Mouse (Mus musculus) c-Kit-positive CD71-positive TER-119-positive erythroid progenitor cells, embryonic 14.5 days (primary cell): ENCODE results near the gene Thada.

ENCODE experiments used
- DNase-seq: peaks from one replicate; pipeline ENCODE4 v3.0.0-alpha.2; 2013; ENCODE audit warnings: low spot score

Thada gene

DNA sequence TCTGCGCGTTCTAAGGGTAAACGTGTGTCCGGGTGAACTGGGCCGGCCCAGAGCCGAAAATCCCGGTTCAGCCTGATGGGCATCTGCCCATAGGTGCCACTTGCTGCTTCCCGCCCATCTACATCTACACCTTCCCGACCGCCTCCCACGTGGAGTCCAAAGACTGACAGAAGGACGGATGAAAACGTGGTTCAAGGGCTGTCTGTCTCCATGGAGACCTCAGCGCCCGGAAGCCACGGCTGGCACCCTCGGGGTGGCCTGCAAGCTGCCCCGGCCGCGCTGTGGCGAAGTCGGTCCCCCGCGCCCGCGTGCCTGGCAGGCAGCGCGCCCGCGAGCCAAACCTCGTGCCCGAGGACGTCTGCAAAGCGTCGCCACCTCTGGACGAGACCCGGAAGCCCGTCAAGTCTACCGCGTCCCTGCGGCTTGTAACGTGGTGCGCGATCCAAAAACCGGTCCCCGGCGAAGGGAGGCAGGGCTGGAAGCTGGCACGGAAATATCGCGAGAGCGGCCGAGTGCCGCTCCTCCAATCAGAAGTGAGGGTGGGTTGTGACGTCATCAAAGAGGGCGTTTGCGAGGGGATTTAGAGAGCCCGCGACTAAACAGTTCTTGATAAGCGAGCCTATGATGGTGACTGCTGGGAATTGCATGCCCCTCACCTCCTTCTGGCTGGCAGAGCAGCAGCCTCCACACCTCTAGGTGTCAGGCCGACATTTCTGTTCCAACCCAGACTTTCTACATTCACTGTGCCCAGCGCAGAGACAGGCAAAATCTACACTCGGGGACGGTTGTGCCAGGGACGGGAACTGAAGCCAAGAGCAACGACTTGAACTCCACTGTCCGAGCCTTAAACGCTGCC is at the start of gene Thada:
Gene Thada, minus strand, starts transcription at position 453 of the 856 bp plus-strand sequence.
- peak; percentile 99 for DNase-seq

DNA sequence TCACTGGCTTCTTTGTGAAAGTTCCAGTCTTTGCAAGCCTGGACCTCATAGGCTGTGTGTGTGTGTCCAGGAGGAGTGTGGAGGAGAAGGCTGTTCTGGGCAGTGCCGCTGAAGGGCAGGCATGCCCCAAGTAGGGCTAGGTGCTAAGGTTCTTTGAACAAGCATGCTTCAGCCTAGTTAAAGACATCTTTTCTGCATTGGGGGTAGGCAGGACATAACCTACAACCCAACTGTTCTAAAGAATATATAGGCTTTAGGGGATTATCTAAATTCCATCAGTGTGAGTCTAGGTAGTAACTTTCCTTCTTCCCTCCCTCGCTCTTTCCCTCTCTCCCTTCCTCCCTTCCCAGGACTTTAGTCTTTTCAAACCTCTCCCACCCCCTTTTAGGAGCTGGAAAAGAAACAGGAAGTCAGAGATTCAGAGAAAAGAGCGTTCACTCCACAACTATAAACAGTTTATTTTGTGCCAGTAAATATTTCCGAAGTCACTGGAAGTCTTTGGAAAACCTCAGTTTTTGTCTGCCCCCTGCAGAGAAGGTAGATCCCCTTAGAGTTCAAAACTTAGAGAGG is 46.6 kb upstream of the Thada start:
- no peak for DNase-seq

DNA sequence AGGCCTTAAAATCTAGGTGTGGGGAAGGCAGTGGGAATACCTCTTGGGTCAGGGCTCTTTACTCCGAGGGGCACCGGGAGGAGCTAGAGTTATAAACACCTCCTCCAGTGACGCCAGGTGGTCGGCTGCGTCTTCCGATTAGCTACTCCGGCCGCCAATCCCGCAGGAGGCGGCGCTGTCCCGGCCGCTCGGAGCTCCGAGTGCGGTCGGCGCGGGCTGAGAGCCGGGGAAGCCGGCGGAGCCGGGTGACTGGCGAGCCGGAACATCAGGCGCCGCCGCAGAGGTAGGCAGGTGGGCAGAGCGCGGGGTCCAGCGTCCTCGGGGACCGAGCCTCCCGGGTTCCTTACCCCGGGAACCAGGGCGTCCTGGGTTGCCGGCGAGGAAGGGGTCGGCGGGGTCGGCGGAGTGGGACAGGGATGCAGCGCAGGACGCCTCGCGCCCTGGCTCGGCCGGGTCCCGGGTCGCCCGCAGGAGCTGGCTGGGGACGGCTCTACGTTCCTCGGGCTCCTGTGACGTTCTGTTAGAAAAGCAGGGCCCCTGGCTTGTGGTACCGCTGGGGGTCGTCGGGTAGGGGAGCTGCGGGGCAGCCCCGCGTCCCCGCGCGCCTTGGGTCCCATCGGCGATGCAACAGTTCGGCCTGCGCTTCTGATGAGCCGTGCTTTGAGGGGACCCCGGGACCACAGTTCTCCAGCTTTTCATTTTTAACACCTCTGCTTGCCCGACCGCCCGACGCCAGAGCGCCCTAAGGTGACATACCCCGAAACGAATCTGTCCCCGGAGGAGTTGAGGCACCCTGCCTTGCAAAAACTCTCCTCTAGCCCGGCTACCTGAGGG is 45.9 kb upstream of the Thada start, which contains the start of gene Plekhh2:
Gene Plekhh2, plus strand, starts transcription at position 214 of the 834 bp plus-strand sequence.
- no peak for DNase-seq

DNA sequence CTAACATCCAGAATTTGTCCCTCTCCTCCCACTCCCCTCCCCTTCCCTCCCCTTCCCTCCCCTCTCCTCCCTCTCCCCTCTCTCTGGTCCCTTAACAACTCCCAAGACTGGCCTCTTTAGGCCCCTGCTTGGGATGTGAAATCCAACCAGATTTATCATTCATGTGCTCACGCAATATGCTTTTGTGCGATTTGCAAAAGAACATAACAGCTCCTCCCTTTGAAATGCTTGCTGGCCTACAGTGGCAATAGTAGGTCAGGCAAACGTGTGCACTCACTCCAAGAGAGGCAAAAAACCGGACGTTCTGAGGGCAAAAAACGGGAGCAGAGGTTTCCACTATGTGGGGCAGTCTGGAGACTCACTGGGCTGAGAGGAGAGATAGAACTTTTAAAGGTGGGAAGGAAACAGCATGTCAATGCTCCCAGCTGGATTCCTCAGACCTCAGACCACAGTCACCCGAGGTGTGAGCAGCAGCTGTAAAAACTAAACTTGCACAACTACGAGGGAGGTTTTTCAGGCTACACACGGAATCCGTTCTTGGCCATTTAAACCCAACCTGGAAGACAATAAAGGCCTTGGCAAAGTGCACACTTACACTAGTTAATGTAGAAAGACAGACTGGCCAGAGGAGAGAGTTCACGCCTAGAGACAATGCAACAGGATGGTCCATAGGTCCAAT is 45.1 kb upstream of the Thada start:
- DNase-seq, result no peak

DNA sequence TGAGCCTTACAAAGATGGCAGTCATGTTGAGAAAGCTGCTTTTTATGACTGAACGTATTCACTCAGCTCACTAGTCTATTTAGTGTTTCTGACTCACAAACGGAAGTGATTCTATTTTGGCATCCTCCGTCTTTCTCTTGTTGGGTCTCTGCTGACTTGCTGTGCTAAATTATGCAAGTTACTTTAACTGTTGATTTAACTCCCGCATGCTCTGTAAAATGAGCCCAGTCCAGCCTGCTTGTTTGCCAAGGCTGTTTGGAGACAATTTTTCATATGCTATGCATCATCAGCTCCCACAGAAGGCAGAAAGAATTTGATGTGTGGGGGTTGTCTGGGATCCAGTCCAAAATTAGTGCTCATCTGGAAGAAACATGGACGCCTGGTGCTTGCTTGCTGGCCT is 44.4 kb upstream of the Thada start:
- DNase-seq, result no peak

DNA sequence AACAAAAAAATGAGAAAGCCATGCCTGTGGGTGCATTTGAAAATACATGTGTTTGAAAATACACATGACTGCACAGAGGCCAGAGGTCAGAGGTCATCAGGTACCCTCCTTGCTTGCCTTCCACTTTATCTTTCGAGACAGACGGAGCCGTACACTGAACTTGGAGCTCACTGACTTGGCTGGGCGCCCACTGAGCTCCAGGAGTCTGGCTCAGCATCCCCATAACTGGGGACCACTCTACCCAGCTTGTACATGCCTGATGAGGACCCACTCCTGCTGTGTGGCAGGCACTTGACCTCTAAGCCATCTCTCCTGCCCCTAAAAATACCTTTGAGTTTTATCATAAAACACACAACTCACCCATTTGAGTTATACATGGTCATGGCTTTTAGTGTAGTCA is 43.2 kb upstream of the Thada start:
- no peak for DNase-seq

DNA sequence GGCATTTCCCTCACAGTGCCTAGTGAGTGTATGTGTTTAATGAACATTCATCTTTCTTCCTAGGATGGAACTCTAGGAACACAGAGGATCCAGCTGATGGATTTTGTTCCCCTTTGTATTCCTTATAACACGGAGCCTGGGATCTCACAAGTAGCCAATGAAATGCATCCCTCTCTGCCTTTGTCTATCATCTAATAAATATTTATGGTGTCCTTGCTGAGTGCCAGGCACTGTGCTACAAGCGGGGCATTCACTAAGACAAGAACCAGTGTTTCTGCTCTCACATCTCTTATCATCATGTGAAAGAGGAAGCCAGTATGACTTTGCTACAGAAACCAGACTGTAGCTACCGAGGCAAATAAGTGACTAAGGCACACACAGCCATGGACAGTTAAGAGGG is 42.7 kb upstream of the Thada start:
- no peak for DNase-seq

DNA sequence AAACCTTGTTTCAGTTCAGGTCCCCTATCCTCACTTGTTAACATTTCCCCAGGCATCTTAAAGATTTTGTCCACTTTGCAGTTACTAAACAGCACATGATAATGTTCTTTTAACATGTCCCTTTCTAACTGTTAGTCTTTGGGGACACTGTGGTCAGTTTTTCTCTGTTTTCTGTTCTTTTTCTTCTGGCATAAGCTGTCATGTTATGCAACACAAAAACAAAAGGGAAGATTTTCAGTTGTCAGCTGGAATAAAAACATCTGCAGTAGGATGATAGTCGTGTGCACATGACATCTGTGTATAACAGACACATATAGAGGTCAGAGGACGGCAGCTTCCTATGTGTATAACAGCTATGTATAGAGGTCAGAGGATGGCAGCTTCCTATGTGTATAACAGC is 39.9 kb upstream of the Thada start:
- no peak for DNase-seq

DNA sequence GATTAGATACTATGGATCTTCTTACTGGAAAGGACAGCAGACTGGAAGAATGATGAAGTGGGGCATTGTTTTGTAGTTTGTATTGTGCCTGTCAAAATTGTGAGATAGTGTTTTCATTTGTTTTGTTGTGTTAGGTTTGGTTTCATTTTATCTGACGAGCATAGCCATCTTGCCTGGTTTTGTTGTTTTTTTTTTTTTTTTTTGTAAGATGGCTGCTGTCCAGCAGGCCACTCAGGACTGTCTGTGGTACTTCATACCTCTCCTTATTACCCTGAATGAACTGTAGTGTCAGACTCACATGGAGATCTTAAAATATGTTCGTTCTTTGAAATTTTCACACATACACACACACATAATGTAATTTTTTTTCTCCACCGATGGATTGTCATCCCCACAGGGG is 36.3 kb upstream of the Thada start:
- no peak for DNase-seq

DNA sequence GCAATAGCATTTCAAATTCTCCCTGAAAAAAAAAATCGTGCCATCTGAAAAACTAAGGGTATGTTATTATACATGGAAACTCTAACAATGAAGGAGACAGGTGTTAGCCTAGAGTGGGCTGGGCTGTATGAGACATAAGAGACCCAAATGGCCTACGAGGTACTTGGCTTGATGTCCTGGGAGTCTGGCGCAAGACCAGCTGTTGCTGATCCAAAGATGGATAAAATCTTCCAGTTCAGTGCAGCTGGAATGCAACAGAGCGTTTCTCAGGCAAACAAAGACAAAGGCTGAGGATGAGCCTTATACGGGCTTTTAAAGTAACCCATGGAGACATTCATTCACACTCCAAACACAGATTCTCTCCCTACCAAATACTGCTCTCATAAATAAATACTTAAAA is 32.6 kb upstream of the Thada start:
- no peak for DNase-seq

DNA sequence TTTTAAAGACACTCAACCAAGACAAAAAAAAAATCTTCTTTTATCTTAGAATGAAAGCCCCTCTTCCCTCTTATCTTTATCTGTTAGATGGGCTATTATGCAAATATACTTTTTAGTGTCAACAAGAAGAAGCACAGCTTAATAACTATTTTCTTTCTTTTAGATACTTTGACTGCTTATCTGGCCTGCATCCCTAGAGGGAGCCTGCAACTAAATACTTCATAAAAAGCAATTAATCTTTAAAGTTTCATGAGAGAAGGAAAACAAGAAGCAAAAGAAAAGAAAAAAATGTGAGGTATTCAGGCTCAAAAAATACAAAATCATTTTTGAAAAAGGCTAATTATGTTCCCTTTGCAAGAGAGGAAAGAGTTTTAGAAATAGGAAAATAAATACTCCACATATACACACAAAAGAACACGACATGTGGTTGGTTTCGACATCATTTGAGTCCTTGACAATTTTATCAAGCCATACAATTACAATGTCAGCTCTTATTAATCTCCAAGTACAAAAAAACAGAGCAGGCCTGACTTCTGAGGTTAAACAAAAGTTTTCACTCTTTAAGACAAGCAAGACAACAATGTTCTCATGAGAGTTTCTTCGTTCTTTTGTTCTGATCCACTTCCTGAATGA is 32.1 kb upstream of the Thada start:
- no peak for DNase-seq

DNA sequence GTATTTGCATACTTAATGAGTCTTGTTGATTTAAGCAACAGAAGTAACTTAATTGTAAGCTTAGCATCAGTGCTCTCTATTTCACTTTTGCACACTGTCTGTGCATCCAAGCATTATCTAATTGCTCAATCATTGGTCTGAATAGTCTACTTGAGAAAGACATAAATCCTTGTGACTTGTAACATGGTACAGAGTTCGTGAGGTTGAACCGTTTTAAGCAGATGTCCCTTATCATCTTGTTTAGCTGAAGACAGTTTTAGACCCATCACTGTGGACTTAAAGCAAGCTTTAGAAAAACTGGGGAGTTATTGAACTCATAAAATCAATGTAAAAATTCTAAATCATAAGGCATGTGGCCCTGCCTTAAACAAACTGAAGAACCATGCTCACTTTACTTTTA is 31.6 kb upstream of the Thada start:
- no peak for DNase-seq

DNA sequence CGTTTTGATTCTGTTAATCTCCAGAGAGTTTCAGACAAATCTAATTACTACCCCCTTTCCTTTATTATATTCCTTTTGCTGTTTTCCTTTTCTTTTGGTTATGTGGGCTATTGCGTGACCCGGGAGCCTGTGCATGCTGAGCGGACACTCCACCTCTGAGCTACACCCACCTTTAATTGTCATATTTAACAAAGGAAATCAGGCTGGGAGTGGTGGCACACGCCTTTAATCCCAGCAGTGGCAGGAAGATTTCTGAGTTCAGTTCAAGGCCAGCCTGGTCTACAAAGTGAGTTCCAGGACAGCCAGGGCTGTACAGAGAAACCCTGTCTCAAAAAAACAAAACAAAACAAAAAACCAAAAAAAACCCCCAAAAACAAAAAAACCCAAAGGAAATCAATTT is 31.0 kb upstream of the Thada start:
- no peak for DNase-seq

DNA sequence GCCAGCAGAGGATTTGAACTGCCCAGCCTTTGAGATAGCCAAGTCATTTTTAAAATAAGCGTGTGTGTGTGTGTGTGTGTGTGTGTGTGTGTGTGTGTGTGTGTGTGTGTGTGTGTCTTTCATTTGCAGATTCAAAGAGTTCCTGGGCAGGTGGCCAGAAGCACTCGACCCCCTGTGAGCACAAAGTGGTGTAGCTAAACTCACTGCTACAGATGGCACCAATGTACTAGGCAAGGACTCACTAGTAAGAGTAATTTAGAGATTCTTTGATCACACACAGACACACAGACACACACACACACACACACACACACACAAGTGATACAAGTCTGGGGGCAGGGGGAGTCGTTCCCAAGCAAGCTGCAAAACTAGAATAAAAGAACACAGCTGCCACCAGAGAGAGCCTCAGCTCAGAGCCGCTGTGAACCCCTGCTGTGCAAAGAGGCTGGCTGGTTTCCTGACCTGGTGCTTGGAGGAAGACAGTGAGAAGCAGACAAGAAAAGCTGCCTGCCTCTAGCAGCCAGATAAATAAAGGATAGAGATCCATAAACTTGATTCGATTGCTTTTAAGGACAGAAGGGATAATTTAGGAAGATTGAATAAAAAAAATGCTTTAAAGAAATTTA is 26.4 kb upstream of the Thada start:
- DNase-seq, result no peak

DNA sequence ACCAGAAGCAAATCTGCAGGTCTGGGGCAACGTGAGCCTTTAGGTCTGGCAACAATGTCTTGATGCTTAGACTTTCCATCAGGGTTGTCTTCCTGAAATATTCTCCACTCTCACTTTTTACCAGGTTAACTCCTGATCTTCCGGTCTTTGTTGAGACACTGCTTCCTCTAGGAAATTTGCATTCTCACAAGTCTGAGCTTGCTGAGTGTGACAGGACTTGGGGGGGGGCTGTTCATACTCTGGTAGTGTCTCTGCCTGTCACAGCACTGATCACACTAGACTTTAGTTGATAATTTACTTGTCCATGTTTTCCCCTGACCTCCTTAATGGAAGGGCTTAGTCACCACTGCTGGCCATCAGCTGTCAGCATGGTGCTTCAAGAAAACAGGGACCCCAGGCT is 21.4 kb upstream of the Thada start:
- no peak for DNase-seq

DNA sequence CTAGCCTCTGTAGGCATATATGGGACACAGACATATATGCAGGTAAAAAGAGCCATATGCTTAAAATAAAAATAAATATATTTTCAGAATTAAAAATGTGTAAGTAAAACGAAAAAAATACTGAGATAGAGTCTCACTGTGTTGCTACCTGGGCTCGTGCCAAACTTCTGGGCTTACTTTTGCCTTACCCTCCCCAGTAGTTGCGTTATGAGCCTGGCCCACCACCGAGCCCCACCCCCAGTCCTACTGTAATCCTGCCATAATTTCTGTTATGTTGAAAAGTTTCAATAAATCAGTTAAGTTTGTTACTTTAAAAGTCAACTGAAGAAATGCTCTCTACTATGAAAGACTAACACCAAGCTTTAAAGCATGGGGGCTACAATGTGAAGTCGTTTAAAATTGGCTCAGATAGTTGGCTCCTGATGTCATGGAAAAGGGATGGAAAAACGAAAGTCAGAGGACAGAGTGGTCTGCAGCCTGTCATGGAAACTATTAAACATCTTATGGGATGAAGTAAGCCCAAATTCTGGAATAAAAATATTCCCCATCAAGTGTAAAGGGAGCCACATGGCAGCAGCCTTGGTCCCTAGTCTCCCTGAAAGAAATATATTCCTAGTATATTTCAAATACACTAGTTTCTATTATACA is 17.8 kb upstream of the Thada start:
- DNase-seq, result no peak

DNA sequence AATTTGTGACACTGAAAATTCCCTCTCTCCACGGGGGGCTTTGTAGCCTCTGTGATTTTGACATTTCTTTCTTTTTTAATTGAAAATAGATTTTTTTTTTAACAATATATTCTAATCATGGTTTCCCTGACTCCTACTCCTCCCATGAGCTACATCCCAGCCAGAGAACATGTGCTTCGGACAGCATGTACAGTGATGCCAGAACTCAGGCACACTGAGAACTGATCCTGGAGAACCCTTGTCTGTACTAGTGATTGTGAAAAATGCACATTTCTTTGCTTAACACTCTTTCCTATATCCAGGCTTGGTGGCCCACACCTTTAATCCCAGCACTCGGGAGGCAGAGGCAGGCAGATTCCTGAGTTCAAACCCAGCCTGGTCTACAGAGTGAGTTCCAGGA is 16.8 kb upstream of the Thada start:
- DNase-seq, result no peak

DNA sequence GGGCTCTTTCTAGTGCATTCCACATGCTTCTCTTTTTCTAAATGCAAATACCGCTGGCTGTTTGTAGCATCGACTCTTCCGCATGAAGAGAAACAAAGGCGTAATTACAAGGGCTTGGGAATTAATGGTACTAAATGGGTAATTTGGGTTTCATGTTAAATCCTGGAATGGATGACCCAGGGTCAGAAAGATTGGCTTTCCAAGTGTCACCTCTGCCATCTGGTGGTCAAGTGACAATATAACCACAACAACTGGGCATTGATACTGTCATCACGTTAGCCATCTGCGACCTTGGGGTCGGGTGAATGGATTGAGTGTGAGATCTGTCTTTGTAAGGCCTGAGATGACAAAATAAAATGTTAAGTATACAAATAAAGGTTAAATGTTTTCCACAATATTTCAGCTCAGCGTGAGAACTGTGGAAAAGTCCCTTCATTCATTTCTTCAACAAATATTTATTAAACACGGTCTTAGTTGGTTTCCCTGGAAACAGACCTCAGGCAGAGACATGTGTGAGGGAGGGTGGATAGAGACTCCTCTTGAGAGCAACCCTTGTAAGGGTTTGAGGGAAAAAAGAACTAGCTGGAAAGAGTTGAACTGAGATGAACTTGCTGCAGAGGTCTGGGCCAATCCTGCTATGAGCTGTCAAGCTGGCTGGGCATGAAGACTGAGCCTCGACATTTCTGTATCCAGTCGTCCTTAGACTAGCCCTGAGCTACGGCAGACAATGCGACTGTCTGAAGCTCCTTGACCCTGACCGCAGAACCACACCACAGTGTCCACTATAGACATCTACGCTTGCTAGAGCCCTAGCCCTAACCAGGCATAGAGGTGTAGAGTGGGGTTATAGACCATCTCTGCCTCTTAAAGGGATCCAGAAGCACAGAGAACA is 14.7 kb upstream of the Thada start:
- DNase-seq, result peak; percentile 17

DNA sequence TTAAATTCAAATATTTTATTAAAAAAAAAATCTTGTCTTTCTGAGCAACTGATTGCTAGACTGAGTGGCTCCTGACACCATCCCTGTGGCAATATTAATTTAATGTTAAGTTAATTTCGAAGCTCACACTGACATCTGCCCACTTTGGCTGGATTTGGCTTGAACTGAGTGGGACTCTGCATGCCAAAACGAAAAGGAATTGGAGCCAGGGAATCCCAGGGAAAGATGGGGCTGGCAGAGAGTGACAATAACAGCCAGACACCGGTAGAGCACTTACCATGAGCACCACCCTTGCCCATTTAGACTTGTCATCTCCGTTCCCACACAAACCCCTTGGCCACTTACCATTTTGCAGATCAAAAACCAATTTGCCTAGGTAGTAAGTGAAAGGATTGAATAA is 12.3 kb upstream of the Thada start:
- DNase-seq, result no peak

DNA sequence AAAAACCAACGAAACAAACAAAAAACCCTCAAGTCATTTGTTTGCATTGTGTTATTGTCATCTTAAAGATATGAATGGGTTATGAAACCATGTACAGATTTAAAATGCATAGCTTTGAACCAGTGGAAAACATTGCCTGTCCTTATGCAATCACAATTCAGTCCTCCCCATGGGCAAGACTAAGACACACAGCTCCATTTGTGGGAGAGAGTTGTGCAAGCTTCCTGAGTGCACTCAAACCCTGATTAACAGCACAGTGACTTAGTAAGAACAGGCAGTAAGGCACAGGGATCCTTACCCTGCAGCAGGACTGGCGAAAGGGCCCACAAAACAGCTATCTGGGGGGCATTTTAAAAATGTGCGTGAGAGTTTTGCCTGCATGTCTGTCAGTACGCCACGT is 11.2 kb upstream of the Thada start:
- DNase-seq, result no peak
